Mouse (Mus musculus): ENCODE measurements around the gene Smc3. TPM values are rescaled to one million over a fixed set of nuclear protein-coding genes. Genes with fewer than 3 reads are reported as not detected.
A peak's percentile ranks its signal among the peaks of the same experiment; 100 is the strongest.
"Not testable (repeated sequence)": the region's sequence is repeated elsewhere in the genome, so short reads cannot be mapped to it uniquely, and the experiment has no call there.

The Smc3 gene
- polyA plus RNA-seq, 1 experiment from 2014 or later, result 63.1 TPM

GRCm38 (mm10) chr19:53656443-53656842 is 56.2 kb downstream of the Smc3 start:
- not testable (repeated sequence) for H3K4me2 ChIP-seq (replicated peaks); H3K36me3 ChIP-seq; H3K9ac ChIP-seq; ATAC-seq (ENCODE audit: insufficient number of reproducible peaks, low FRiP score, low TSS enrichment, low read depth); H3K27me3 ChIP-seq; H3K27ac ChIP-seq (replicated peaks); H3K4me3 ChIP-seq (replicated peaks); H3K9me3 ChIP-seq (replicated peaks)
- WGBS, result 86% methylated on average over 11 of the region's 11 CpGs
- peaks cover 19% of the 10 kb centered on the region for H3K4me1 ChIP-seq

GRCm38 (mm10) chr19:53657437-53657836 is 57.2 kb downstream of the Smc3 start:
- peaks cover 17% of the 10 kb centered on the region for H3K4me1 ChIP-seq
- no peak overlapping the region for H3K4me3 ChIP-seq (replicated peaks)
- no peak overlapping the region for H3K27ac ChIP-seq (replicated peaks)
- ATAC-seq (ENCODE audit: insufficient number of reproducible peaks, low FRiP score, low TSS enrichment, low read depth), result no peak
- H3K9ac ChIP-seq, result no peak overlapping the region
- H3K4me2 ChIP-seq (replicated peaks), result no peak overlapping the region
- H3K9me3 ChIP-seq (replicated peaks), result no peaks in the 10 kb centered on the region
- H3K36me3 ChIP-seq, result no peaks in the 10 kb centered on the region
- WGBS, result 82% methylated on average over 5 of the region's 5 CpGs
- H3K27me3 ChIP-seq, result no peaks in the 10 kb centered on the region

GRCm38 (mm10) chr19:53660722-53661420 is 60.7 kb downstream of the Smc3 start:
- no peak overlapping the region for H3K4me2 ChIP-seq (replicated peaks)
- ATAC-seq (ENCODE audit: insufficient number of reproducible peaks, low FRiP score, low TSS enrichment, low read depth), result no peak
- WGBS, result 78% methylated on average over 9 of the region's 9 CpGs

GRCm38 (mm10) chr19:53661938-53662722 is 61.9 kb downstream of the Smc3 start:
- no peak for ATAC-seq (ENCODE audit: insufficient number of reproducible peaks, low FRiP score, low TSS enrichment, low read depth)
- Histone ChIP-seq H3K9ac (no peak overlapping the region), H3K36me3 (no peaks in the 10 kb centered on the region), H3K9me3 (replicated peaks) (no peaks in the 10 kb centered on the region), H3K4me3 (replicated peaks) (no peak overlapping the region), H3K4me1 (no peaks in the 10 kb centered on the region), H3K27me3 (no peaks in the 10 kb centered on the region), H3K27ac (replicated peaks) (no peak overlapping the region; the same call in 1 of the 2 replicates), H3K4me2 (replicated peaks) (no peak overlapping the region)
- WGBS, result 44% methylated on average over 14 of the region's 14 CpGs

More at GRCm38 (mm10) chr19:53660722-53661420, 60.7 kb downstream of the Smc3 start:
- no peak overlapping the region for H3K27ac ChIP-seq (replicated peaks)
- no peaks in the 10 kb centered on the region for H3K9me3 ChIP-seq (replicated peaks)
- no peaks in the 10 kb centered on the region for H3K36me3 ChIP-seq
- no peaks in the 10 kb centered on the region for H3K4me1 ChIP-seq
- no peaks in the 10 kb centered on the region for H3K27me3 ChIP-seq
- H3K9ac ChIP-seq, result no peak overlapping the region
- no peak overlapping the region for H3K4me3 ChIP-seq (replicated peaks)

- no peak overlapping the region for H3K4me2 ChIP-seq (replicated peaks)
- no peaks in the 10 kb centered on the region for H3K36me3 ChIP-seq
- H3K27me3 ChIP-seq, result peaks cover 4% of the 10 kb centered on the region; the same call in 1 of the 2 replicates
- no peak overlapping the region for H3K9ac ChIP-seq
- no peak overlapping the region for H3K4me3 ChIP-seq (replicated peaks)
- H3K27ac ChIP-seq (replicated peaks), result no peak overlapping the region
- WGBS, result 90% methylated on average over 9 of the region's 9 CpGs
- no peak for ATAC-seq (ENCODE audit: insufficient number of reproducible peaks, low FRiP score, low TSS enrichment, low read depth)
- H3K9me3 ChIP-seq (replicated peaks), result no peaks in the 10 kb centered on the region
- H3K4me1 ChIP-seq, result no peaks in the 10 kb centered on the region
Observed at GRCm38 (mm10) chr19:53664831-53665230, 64.6 kb downstream of the Smc3 start.

GRCm38 (mm10) chr19:53665391-53665790 is 65.2 kb downstream of the Smc3 start:
- no peak overlapping the region for H3K4me2 ChIP-seq (replicated peaks)
- 84% methylated on average over 4 of the region's 4 CpGs for WGBS

GRCm38 (mm10) chr19:53666708-53667107 is 66.5 kb downstream of the Smc3 start:
- Histone ChIP-seq H3K4me1 (0 out of 2 replicates have a peak, but pooled peaks cover 6% of the 10 kb centered on the region), H3K9ac (no peak overlapping the region), H3K9me3 (replicated peaks) (no peaks in the 10 kb centered on the region), H3K27me3 (peaks cover 5% of the 10 kb centered on the region; the same call in 1 of the 2 replicates), H3K4me3 (replicated peaks) (no peak overlapping the region), H3K4me2 (replicated peaks) (no peak overlapping the region), H3K27ac (replicated peaks) (no peak overlapping the region), H3K36me3 (no peaks in the 10 kb centered on the region)
- ATAC-seq (ENCODE audit: insufficient number of reproducible peaks, low FRiP score, low TSS enrichment, low read depth), result 0 out of 2 replicates have a peak, but pooled peaks have one; percentile 25
- WGBS, result 36% methylated on average over 8 of the region's 8 CpGs

More at GRCm38 (mm10) chr19:53665391-53665790, 65.2 kb downstream of the Smc3 start:
- Histone ChIP-seq H3K27me3 (peaks cover 5% of the 10 kb centered on the region; the same call in 1 of the 2 replicates), H3K36me3 (no peaks in the 10 kb centered on the region), H3K27ac (replicated peaks) (no peak overlapping the region), H3K4me3 (replicated peaks) (no peak overlapping the region), H3K9ac (no peak overlapping the region), H3K4me1 (no peaks in the 10 kb centered on the region), H3K9me3 (replicated peaks) (no peaks in the 10 kb centered on the region)
- ATAC-seq (ENCODE audit: insufficient number of reproducible peaks, low FRiP score, low TSS enrichment, low read depth), result no peak

- Histone ChIP-seq H3K9ac (no peak overlapping the region), H3K4me1 (0 out of 2 replicates have a peak, but pooled peaks cover 6% of the 10 kb centered on the region), H3K4me3 (replicated peaks) (no peak overlapping the region), H3K27me3 (peaks cover 8% of the 10 kb centered on the region), H3K27ac (replicated peaks) (no peak overlapping the region), H3K4me2 (replicated peaks) (no peak overlapping the region), H3K9me3 (replicated peaks) (no peaks in the 10 kb centered on the region), H3K36me3 (no peaks in the 10 kb centered on the region)
- 88% methylated on average over 7 of the region's 7 CpGs for WGBS
- ATAC-seq (ENCODE audit: insufficient number of reproducible peaks, low FRiP score, low TSS enrichment, low read depth), result no peak
Observed at GRCm38 (mm10) chr19:53668821-53669220, 68.6 kb downstream of the Smc3 start.

- Histone ChIP-seq H3K36me3 (no peaks in the 10 kb centered on the region), H3K27ac (replicated peaks) (no peak overlapping the region), H3K9me3 (replicated peaks) (no peaks in the 10 kb centered on the region), H3K27me3 (peaks cover 26% of the 10 kb centered on the region), H3K9ac (no peak overlapping the region), H3K4me2 (replicated peaks) (no peak overlapping the region), H3K4me1 (0 out of 2 replicates have a peak, but pooled peaks cover 6% of the 10 kb centered on the region), H3K4me3 (replicated peaks) (no peak overlapping the region)
- 36% methylated on average over 12 of the region's 12 CpGs for WGBS
- peak; percentile 68 for ATAC-seq (ENCODE audit: insufficient number of reproducible peaks, low FRiP score, low TSS enrichment, low read depth)
Observed at GRCm38 (mm10) chr19:53670625-53671141, 70.5 kb downstream of the Smc3 start.

GRCm38 (mm10) chr19:53671432-53671831 is 71.2 kb downstream of the Smc3 start:
- 62% methylated on average over 3 of the region's 3 CpGs for WGBS
- Histone ChIP-seq H3K4me2 (replicated peaks) (no peak overlapping the region), H3K9me3 (replicated peaks) (no peaks in the 10 kb centered on the region), H3K36me3 (no peaks in the 10 kb centered on the region), H3K27me3 (peaks cover 31% of the 10 kb centered on the region), H3K27ac (replicated peaks) (no peak overlapping the region), H3K4me3 (replicated peaks) (no peak overlapping the region), H3K4me1 (peaks cover 11% of the 10 kb centered on the region), H3K9ac (no peak overlapping the region)
- ATAC-seq (ENCODE audit: insufficient number of reproducible peaks, low FRiP score, low TSS enrichment, low read depth), result no peak

Data from embryonic facial prominence, embryonic 15.5 days (tissue).